Mouse (Mus musculus): ENCODE measurements around the gene Sept9.
A peak's percentile ranks its signal among the peaks of the same experiment; 100 is the strongest.

The Sept9 gene

GRCm38 (mm10) chr11:117260631-117261030, 61.2 kb downstream of the Sept9 start:
- peak; percentile 88 for DNase-seq (ENCODE audit: extremely low read depth, insufficient read length, low spot score)

DNA sequence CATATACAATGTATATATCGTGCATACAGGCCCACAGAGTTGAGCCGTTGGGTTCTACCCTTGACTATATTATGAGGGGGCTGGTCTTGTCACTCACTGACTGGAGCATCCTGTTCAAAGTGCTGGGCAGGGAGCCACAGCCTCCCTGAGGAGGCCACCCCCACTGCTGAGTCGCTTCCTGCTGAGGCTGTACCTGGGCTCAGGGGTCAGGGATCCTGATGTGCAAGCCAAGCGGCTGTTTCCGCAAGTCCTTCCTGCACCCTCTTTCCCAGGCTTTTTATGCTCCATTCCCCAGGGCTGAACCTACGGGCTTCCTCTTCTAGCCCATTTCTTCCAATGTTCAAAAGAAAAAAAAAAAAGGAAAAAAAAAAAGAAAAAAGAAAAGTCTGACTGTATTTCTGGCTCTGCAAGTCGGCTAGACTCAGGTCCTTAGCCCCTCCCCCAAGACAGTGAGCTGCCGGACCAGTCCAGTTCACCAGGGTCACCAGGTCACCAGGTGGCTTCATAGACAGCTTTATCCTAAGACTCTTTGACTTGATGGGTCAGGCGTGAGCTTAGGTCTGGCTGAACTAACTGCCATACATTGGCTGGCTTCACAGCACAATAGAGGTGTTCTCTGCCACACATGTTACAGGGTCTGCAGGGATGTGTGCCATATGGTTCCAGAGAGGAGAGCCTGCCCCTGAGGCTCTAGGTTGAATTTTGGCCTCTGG, 63.8 kb downstream of the Sept9 start:
- DNase-seq (ENCODE audit: extremely low read depth, insufficient read length, low spot score): peak; percentile 56

DNA sequence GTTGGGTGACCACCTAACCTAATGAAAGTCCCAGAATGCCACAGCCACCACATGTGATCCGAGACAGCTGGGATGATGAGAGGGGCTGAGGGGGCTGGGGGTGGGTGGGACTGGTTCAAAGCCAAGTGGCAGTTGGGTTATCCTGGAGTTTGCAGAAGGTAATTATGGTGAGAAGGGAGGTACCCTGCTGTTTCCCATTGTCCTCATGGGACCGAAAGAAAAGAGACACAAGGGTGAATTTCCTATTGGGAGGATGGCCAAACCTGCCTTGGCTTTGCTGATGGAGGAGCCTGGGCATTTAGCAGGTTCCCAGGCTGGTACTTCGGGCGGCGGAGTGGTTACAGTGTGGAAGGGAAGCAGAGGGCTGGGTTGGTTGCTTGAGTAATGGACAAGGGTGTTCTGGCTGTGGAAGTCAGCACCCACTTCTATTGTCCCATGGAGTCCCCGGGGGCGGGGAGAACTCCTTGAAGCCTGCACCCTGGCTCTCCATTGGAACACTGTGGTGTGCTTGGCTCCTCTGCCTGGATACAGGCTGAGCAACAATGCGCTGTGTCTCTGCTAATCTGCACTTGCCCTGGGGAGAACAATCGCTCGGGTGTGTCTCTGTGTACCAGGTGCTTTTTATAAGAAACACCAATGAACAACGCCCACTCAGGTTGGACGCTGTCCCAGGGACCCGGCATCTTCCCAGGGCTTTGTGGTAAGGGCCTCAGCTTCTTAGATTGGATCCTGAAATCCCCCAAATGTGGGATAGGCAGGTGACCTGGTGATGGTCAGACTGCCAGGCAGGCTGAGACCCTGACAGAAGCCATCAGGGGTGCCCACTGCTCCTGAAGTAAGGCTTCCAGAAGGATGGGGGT, 64.9 kb downstream of the Sept9 start:
- peak; percentile 60 for DNase-seq (ENCODE audit: extremely low read depth, insufficient read length, low spot score)

- peak; percentile 83 for DNase-seq (ENCODE audit: extremely low read depth, insufficient read length, low spot score)
Observed at GRCm38 (mm10) chr11:117265270-117265980, 66.0 kb downstream of the Sept9 start.

DNA sequence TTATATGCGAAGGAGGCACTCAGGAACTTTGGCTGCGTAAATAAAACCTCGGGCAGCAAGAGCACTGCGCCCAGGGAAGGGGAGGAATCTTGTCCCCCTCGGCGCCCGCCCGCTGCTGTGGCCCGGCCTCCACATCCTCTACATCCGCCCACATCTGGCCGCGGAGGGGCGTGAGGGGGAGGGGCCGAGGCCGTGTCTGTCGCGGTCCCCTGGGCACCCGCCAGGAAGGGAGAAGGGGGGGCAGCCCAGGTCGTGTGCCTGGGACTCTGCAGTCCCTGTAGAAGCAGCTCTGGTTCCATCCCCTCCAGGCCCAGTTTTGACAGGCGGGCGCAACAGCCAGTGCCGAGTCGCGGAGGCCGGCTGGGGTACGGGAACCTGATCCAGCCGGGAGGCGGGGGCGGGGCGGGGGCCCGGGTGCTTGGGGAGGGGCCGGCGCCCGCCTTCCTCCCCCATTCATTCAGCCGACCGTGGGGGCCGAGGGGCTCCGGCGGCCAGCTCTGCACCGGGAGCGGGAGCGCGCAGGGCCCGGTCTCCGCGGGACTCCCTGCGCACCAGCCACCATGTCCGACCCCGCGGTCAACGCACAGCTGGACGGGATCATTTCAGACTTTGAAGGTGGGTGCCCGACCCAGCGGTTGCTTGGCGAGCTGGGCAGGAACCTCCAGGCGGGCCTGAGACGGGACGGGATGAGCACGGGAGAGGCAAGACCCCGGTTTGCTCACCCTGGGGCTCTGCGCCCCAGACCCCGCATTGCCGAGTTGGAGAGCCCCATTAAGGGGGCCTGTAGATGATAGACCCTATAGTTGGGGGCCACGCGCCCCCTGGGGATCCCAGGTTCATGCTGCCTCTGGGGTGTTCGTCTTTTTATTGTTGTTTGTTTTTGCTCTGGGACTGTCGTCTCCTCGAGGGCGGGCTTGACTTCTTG, 66.8 kb downstream of the Sept9 start:
- DNase-seq (ENCODE audit: extremely low read depth, insufficient read length, low spot score): peak; percentile 97

DNA sequence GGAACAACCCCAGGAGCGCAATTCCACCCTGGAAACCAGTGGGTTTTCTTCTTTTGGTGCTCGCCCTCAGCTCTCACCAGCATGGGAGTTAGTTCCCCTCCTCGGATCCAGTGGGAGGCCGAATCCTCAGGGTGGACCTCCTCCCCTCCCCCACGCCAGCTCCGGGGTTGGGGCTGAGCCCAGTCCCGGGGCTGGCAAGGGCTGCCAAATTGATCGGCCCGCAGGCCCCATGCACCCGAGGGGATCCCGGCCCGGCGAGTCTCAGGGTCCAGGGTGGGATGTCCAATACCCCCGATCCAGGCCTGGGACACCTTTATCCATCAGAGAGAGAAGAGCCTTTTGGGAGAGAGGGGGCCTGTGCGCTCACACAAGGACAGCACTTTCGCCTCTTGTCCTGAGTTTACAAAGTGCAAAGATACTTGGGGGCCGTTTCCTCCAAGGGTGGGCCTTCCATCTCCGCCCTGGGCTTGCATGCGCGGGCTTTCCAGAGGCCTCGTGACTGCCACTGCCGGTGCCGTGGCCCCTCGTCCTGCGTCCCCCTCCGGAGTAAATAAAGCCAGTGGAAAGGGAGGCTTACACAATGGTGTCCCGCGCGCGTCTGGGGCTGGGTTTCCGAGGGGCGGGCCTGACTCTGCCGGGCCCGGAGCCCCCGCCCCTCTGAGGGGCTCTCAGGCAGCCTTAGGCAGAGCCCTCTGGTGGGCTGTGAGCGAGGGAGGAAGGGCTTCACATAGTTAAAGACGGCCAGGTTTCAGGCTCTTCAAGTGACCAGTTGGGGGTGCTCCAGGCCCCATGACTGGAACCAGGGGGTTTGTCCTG, 67.7 kb downstream of the Sept9 start:
- peak; percentile 71 for DNase-seq (ENCODE audit: extremely low read depth, insufficient read length, low spot score)

DNA sequence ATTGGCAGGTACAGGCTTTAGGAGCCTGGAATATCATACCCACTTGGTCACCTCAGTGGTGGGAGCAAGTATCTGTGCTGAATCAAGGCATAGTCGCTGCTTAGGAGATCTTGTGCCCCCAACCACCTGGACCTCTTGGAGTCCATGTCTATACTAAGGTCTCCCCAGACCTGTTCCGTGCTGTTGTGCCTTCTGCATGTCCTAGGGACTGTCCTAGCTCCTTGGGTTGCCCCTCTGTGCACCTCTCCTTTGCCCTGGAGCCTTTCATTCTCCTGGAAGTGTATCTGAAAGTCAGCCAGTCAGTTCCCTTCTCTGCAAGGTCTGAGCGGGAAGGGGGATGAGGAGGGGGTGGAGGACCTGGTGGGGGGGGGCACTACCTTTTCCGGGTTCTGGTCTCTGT, 68.4 kb downstream of the Sept9 start:
- no peak for DNase-seq (ENCODE audit: extremely low read depth, insufficient read length, low spot score)

DNA sequence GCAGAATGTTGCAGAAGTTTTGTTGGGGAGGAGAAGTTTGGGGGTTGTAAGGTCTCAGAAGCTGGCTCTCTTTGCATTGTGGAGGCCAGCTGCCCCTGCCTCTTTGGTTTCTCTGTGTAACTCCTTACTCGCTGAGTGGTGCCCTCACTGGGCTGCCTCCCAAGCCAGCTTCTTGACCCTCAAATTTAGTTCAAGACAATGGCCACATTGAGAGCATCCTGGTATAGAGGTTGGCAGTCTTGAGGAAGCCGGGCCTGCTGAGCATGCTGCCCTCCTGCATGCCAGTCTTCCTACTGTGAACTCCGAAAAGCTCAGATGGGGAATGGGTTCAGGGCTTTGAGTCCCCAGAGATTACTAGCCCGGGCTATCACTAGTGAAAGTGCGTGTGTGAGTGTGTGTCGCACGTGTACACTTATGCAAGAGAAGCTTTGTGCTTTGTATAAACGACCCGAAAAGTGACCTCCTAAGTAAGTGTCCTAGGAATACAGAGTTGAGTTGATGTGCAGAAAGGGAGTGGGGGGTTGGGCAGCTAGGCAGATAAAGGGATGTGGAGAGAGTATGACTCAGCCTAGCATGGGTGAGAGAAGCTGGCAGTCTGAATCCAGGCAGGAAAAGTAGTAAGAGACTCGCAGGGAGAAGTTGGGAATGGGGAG, 69.0 kb downstream of the Sept9 start:
- DNase-seq (ENCODE audit: extremely low read depth, insufficient read length, low spot score): peak; percentile 59

DNA sequence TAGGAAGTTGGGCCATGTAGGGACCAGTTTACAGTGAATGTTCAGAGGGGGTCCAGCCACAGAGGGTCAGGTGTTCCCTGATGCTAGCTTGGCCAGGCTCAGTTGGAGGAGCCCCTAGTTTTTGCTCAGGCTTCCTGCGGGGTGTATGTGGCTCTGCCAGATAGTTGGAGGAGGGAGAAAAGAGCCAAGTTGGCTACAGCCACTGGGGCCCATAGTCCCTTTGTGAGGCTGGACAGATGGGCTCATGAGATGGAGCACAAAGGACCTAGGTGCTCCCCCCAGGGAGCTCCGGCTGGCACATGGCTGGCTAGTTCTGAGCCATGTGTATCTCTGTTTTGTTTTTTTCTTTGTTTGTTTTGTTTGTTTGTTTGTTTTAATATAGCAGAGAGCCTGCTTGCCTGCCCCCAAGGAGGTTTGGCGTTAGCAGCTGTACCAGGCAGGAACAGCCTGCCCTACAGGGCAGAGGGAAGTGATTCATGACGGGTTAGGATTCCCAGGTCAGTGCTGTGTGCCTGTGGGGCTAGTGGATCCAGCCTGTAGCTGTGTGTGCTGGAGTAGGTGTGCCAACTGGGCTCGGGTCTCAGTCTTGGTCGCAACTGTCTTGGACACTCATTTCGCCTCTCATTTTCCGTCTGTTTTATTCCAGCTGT, 69.7 kb downstream of the Sept9 start:
- no peak for DNase-seq (ENCODE audit: extremely low read depth, insufficient read length, low spot score)

- DNase-seq (ENCODE audit: extremely low read depth, insufficient read length, low spot score): peak; percentile 43
Observed at GRCm38 (mm10) chr11:117269946-117270345, 70.5 kb downstream of the Sept9 start.

DNA sequence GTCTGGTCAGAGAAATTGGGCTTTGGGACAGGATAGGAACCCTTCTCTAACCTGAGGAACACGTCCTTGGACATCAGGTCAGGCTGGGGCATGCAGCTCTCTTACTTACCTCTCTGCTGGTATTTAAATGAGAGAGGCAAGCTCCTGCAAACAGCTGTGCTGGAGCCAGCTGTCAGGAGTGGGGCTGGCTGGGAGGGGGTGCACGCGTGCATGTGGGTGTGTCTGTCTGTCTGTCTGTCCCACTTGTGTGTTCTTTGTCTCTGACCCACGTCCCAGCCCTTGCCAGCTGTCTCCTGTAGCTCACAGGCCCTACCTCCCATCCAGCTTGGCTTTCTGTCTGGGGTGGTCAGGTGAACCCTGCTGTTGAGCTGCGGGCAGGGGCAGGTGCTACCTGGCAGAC, 75.5 kb downstream of the Sept9 start:
- no peak for DNase-seq (ENCODE audit: extremely low read depth, insufficient read length, low spot score)

DNA sequence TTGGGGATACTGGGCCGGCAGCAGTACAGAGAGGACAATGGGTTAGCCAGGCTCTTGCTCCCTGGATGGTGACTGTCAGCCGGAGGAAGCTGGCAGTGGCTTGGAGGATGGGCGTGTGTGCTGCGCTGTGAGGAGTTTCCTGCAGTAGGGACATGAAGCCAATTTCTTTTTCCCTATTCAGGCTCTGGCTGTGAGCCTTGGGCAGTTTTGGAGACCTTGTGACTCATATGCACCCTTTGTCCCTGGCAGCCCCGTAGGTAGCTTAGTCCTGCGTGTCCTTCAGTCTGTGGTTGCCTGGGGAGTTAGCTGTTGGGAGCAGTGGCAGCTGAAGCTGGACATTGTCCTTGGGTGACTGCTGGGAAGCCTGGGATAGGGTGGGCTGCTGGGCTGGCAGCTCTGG, 76.5 kb downstream of the Sept9 start:
- peak; percentile 83 for DNase-seq (ENCODE audit: extremely low read depth, insufficient read length, low spot score)

GRCm38 (mm10) chr11:117276946-117277345, 77.5 kb downstream of the Sept9 start:
- no peak for DNase-seq (ENCODE audit: extremely low read depth, insufficient read length, low spot score)

DNA sequence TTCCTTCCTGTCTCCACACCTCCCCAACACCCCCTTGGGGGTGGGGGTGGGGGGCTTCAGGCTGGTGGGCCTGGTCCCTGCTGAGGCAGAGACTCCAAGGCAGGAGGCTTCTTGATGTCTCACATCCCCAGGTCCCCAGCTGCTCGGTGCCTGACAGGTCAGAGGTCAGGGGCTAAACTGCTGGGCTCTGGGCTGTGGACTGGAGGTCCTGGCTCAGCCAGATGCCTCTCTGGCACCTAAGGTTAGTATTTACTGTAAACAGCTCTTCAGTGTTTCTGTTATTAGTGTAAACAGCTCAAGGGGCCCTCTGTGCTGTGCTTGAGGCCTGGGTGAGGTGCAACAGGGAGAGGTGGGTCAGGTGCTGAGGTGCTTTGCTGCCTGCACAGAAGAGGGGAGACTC, 78.7 kb downstream of the Sept9 start:
- no peak for DNase-seq (ENCODE audit: extremely low read depth, insufficient read length, low spot score)

GRCm38 (mm10) chr11:117278514-117278913, 79.1 kb downstream of the Sept9 start:
- DNase-seq (ENCODE audit: extremely low read depth, insufficient read length, low spot score): no peak

GRCm38 (mm10) chr11:117279993-117280392, 80.5 kb downstream of the Sept9 start:
- no peak for DNase-seq (ENCODE audit: extremely low read depth, insufficient read length, low spot score)

DNA sequence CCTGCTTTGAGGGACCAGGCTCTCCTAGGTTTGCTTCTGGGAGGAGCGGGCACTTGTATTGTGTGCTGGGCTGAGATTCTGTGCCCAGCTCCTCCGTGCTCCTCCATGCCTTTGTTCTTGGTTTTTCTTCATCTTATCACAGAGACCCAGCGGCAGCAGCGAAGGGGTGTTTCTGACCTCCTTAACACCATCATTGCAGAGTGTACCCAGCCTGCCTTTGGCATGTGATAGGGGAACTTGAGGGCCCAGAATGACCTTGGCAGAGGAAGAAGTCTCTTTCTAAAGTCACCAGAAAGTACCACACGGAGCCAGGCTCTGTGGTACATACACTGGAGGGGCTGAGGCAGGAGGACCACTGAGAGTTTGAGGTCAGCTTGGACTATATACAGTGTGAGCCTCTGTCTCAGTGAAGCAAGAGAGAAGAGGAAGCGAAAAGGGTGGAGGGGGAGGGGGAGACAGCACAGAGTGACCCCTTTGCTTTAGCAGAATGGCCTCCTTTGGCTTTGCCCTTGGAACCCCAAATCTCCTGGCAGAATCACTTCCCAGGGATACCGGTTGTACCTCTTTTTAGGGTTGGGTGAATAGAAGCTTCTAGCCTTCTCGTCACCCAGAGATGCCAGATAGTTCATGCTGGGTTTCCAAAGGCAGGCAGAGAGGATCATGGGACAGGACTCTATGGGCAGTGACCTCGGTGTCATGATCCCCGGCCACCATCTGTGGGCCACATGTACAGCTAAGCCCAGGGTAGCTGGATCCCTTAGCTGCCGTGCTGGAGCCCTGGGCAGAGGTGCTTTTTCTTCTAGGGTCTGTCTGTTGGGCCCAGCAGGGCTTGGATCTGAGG, 83.8 kb downstream of the Sept9 start:
- DNase-seq (ENCODE audit: extremely low read depth, insufficient read length, low spot score): no peak
